Mouse (Mus musculus): ENCODE results near the gene Wdr91.

Wdr91 gene

GRCm38 (mm10) chr6:34861546-34862053 lies 49.1 kb downstream of the Wdr91 start:
- no peak for DNase-seq

GRCm38 (mm10) chr6:34832352-34832751 lies 78.3 kb downstream of the Wdr91 start:
- no peak for DNase-seq

All from embryo, embryonic 11 days (tissue).